Mouse (Mus musculus) heart, adult 11 months (tissue): ENCODE data around the gene Trpt1.

ENCODE experiments used
- DNase-seq: peaks from one replicate; pipeline ENCODE4 v3.0.0; 2022

Trpt1 gene

GRCm38 (mm10) chr19:6996006-6996405 lies at the start of gene Trpt1, which contains the start of gene Nudt22:
Gene Trpt1 (plus strand): TSS chr19:6996131.
Gene Nudt22 (minus strand): TSS chr19:6996117.
- DNase-seq, result peak; percentile 99

- DNase-seq, result no peak
These were observed 48.2 kb upstream of the Trpt1 start for GRCm38 (mm10) chr19:6947742-6948141.

DNA sequence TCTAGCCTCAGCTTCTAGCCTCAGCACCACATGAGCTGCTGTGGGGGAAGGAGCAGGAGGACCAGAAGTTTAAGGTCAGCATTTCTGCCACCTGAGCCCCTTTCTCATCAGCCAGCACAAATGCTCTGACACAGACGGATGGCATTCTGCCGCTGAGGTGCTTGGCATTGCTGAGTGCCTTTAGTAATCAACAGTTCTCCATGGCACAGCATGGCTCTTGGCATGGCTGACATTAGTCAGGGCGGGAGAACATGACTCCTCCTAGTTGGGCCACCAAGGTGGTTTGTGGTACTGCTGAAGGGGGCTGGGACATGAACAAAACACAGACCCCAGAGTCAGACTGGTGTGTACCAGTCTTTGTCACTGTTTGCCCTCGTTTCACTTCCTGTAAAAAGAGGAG lies 47.7 kb upstream of the Trpt1 start:
- DNase-seq, result peak; percentile 90

DNA sequence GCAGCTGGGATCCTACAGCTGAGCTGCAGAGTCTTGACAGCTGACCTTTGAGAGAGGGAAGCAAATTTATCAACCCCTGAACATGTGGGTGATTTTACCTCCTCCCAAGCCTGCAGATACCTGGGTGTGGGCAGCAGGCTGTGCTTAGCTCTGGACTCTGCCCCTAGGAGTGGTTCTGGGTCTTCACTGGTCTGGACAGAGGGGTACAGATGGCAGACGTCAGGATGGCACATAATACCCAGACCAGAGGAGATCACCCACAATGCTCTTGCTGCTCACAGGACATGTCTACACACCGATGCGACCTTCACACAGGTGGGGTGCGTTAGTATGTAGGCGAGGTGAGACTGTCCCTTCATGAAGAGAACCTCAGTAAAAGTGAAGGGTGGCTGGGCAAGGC lies 46.4 kb upstream of the Trpt1 start:
- DNase-seq, result peak; percentile 92

- peak; percentile 92 for DNase-seq
These were observed 46.0 kb upstream of the Trpt1 start for GRCm38 (mm10) chr19:6949951-6950350.

DNA sequence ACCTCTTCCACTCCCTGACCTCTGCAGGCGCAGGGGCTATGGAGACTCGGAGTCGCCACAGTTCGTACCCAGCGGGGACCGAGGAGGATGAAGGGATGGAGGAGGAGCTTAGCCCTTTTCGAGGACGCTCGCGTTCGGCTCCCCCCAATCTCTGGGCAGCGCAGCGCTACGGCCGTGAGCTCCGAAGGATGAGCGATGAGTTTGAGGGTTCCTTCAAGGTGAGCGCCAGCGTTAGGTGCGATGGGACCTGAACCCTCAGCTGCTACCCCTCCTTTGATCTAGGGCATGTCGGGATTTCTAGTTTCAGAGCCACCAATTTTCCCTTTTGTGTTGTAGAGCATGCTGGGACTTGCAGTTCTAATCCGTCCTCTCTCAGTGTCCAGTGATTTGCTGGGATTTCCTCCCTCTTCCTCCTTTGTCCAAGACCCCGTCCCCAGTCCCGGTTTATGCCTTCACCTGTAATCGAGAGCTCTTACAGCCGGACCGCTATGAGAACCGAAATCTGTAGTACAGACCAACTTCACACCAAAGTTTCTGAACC lies 45.2 kb upstream of the Trpt1 start:
- peak; percentile 97 for DNase-seq

DNA sequence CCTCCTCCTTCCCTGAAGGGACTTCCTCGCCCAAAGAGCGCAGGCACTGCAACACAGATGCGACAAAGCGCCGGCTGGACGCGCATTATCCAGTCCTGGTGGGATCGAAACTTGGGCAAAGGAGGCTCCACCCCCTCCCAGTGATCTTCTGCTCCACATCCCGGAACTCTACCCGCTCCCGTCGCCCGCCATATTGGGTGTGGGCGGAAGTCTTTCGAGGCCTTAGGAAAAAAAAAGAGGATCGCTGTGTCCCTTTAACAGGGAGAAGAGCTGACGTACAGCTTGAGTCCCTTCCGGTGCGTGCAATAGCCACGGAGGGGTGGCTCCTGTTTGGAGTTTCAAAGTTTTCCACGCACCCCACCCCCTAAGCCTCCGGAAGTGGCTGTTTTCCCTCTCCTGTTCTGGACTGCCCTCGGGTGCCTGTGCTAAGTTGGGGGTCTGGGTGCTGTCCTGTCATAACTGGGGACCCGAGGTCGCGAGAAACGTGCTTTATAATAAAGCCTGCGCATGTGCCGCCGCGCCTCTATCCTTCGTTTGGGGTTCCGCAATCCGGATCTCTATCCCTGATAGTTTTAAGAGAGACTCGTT lies 44.5 kb upstream of the Trpt1 start:
- peak; percentile 100 for DNase-seq

- DNase-seq, result peak; percentile 99
These were observed 43.8 kb upstream of the Trpt1 start for GRCm38 (mm10) chr19:6951994-6952711.

DNA sequence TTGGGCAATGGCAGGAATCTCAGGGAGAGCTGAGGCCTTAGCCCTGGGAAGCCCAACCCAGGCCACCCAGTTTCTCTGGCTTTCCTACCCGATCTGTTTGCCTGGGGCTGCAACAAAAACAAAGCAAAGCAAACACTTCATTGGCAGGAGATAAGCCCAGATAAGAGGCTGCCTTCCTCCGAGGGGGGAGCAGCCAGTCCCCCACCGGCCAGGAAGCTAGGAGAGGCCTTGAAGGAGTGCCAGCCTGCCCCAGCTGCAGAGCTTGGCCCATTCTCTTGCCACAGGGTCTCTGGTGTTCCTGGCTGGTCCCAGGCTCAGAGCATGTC lies 43.3 kb upstream of the Trpt1 start:
- DNase-seq, result peak; percentile 98

GRCm38 (mm10) chr19:6954046-6954445 lies 41.9 kb upstream of the Trpt1 start:
- peak; percentile 96 for DNase-seq

DNA sequence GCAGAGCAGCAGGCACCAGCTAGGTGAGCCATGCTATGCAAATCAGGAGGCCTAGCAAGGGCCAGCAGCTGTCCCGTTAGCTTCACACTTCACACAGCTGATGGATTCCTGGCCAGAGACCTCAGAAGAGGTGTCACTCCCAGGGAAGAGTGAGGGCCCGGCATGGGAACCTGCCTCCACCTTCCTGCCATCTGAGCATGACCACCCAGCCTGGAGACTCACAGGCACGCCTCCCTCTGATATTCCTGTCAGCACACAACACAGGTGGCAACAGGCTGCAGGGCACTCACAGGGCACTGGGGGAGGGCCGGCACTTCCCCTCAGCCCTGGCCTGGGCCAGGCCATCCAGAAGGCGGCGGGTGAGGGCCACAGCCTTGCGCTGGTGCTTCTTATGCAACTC lies 40.5 kb upstream of the Trpt1 start:
- peak; percentile 97 for DNase-seq

DNA sequence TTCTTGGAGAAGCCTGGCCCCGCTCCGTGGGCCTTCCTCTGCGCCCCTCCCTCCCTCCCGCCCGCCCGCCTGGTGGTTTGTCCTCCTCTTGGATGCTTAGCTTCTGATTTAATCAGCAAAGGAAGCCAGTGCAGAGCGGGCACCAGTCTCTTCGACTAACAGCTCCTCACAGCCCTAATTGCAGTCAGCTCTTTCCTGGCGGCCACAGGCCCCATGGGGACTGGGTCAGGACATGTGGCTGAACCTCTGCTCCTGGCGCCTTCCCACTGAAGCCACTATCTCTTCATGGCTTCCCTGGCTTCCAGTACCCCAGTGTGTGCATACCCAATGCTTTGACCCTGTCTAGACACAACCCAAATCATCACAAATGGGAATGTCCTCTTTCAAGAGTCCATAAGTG lies 39.5 kb upstream of the Trpt1 start:
- DNase-seq, result peak; percentile 93

- peak; percentile 95 for DNase-seq
These were observed 27.2 kb upstream of the Trpt1 start for GRCm38 (mm10) chr19:6968491-6969271.

GRCm38 (mm10) chr19:6969291-6969664 lies 26.7 kb upstream of the Trpt1 start:
- DNase-seq, result no peak

DNA sequence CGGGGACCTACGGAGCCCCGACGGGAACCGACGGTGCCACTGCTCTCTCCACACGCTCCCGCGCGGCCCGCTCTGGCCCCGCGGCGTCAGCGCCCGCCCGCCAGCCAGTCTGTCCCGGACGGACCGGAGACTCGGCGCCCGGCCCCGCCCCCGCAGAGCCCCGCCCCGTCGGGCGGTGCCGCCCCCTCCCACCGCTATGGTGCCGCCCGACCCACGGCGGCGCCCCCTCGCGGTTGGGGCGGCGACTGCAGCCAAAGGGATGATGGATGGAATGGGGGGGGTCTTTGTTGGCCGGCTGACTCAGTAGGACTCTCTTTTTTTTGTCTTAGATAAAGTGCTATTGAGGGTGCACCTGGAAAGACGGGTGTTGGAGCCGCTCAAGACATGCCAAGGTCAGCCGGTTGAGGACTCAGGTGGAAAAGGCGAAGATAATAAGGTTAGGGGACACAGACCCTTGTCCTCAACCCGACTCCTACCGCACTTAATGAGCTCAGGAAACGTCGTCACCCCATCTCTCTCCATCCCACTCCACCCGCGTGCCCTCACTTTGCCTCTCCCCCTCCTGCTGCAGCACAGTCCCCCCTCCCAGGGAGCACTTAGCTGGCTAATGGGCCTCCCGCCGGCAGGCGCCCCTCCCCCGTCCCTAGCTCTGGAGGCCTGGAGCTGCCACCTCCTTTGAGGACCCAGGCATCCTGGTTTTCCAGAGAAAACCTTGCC lies 26.1 kb upstream of the Trpt1 start:
- DNase-seq, result peak; percentile 98

GRCm38 (mm10) chr19:6970460-6971085 lies 25.4 kb upstream of the Trpt1 start:
- DNase-seq, result peak; percentile 95

DNA sequence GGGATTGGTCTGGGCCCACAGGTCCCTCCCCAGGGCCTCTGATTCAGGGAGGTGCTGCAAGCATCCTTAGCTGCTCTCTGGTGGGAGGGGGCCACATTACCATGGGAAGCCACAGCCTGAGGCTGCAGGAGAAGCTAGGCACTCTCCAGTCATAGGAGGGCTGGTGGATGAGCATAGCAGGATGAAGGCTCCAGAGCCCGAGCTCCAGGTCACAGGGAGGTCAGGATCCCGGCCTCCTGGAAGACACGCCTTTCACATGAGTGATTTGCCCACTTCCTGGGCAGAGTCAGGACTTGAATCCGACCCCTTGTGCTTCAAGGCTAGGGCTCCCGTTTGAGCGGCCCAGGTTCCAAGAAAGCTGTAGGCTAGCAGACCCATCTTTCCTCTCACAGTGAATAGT lies 24.3 kb upstream of the Trpt1 start:
- no peak for DNase-seq

- peak; percentile 93 for DNase-seq
These were observed 23.5 kb upstream of the Trpt1 start for GRCm38 (mm10) chr19:6972247-6972917.

- DNase-seq, result no peak
These were observed 22.2 kb upstream of the Trpt1 start for GRCm38 (mm10) chr19:6973581-6974190.

DNA sequence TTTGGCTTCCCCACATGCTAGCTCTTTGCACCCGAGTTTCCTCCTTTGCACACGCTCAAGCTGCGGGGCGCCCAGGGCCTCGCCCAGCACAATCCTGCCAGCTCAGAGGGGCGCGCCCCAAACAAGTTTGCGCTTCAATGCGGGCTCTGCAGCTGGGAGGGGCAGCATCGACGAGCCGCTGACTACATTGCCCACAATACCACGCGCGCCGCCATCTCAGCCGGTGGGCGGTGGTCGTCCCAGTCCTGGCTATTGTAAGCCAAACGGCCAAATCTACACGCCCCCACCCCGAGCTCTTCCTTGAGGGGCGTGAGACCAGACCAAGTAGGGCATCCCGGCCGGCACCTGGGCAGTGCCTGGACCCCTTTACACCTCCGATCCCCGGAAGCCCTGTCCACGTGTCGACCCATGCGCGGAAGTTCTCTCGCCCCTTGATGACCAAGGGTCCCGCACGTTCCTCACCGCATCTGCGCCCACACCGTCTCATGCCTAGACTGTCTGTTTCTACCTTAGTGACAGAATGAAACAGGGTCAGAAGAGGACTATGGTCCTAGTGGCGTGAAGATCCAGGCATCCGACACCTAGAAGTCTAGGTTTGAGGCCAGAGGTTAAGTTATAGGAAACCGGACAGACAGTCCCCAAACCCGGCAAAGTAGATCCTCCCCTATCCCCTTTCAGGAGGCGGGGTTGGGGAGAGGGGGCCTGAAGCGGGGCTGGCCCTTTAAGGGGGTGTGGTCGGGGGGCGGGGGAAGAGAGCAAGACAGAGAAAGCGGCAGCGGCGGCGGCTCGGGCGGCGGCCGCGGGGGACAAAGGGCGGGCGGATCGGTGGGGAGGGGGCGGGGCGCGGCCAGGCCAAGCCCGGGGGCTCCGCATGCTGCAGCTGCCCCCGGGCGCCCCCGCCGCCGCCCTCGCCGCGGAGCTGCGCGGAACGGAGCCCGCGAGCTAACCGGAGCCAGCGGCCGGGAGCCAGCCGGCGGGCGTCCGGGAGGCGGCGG lies 21.4 kb upstream of the Trpt1 start, which contains the start of gene Ppp1r14b:
Gene Ppp1r14b, plus strand, starts transcription at position 758 of the 995 bp plus-strand sequence.
- peak; percentile 99 for DNase-seq
